Mouse (Mus musculus) forebrain, embryonic 14.5 days (tissue): ENCODE measurements at regions not wholly inside any gene's neighbourhood (a gene's known extent, or its start where the extent isn't known, plus 50 kb on each side); places are given as distances from the start of the nearest gene placed in this dataset.

ENCODE experiments used
- ATAC-seq: fragments of 200-750 bp; cut with Nextera tagmentation; 2 replicates; pipeline ENCODE4 v1.8.0; 2017; ENCODE audit warnings: mild to moderate bottlenecking, moderate library complexity
- DNase-seq: peaks from one replicate; pipeline ENCODE4 v3.0.0-alpha.2; 2015; ENCODE audit warnings: low spot score
- H3K27ac ChIP-seq: fragments of 300-500 bp; sonication (generic); 2 replicates; pipeline ENCODE4 v1.5.1; 2014; ENCODE audit warnings: low read depth, mild to moderate bottlenecking, control low read depth, low read length, moderate library complexity
- H3K27me3 ChIP-seq: fragments of 300-500 bp; sonication (generic); replicated peaks from 2 replicates; pipeline ENCODE4 v1.6.1; 2014; ENCODE audit warnings: low read length, control low read depth, mixed read lengths; ENCODE audit not compliant: control insufficient read depth, insufficient read depth
- H3K36me3 ChIP-seq: fragments of 300-500 bp; sonication (generic); 2 replicates; pipeline ENCODE4 v1.6.1; 2014; ENCODE audit warnings: low read length, control low read depth; ENCODE audit not compliant: control insufficient read depth, insufficient read depth
- H3K4me1 ChIP-seq: fragments of 300-500 bp; sonication (generic); 2 replicates; pipeline ENCODE4 v1.6.1; 2014; ENCODE audit warnings: antibody characterized with exemption, low read length, control low read depth; ENCODE audit not compliant: control insufficient read depth, insufficient read depth
- H3K4me2 ChIP-seq: fragments of 300-500 bp; sonication (generic); 2 replicates; pipeline ENCODE4 v1.6.1; 2014; ENCODE audit warnings: mild to moderate bottlenecking, control low read depth, low read length
- H3K4me3 ChIP-seq: fragments of 300-500 bp; sonication (generic); 2 replicates; pipeline ENCODE4 v1.5.1; 2014; ENCODE audit warnings: low read depth, low read length, control low read depth
- H3K9ac ChIP-seq: fragments of 300-500 bp; sonication (generic); 2 replicates; pipeline ENCODE4 v1.6.1; 2014; ENCODE audit warnings: mild to moderate bottlenecking, low read length, control low read depth, moderate library complexity
- H3K9me3 ChIP-seq: fragments of 300-500 bp; sonication (generic); replicated peaks from 2 replicates; pipeline ENCODE4 v1.6.1; 2016; ENCODE audit warnings: low read length, control low read depth, mixed read lengths; ENCODE audit not compliant: control insufficient read depth
- WGBS: fragments of 180-500 bp; shearing (Covaris S2); extraction: QIAGEN DNeasy Blood & Tissue Kit; methylation state at CpG from one replicate; pipeline ENCODE4 v1.1.7; 2014; 5-methylcytosine and 5-hydroxymethylcytosine counted together

DNA sequence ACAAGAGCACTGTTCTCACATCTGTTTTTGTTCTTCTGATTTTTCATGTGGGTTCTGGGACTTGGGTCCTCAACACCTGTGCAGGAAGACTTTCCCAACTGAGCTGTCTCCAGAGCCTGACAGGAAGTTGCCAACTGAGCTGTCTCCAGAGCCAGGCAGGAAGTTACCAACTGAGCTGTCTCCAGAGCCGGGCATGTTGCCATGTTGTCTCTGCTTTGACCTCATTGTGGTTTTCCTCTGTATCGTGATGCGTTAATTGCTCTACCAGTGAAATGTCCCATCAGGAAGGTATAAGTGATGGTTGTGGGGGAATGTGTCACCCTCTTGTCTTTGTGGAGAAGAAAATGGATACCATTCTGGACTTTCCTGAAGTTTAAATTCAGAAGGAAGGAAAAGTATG, 54.4 kb upstream of the Olfm4 start:
- H3K9ac ChIP-seq = no peak overlapping the region
- ATAC-seq (no peak), DNase-seq (no peak)
- no peak overlapping the region for H3K4me2 ChIP-seq
- H3K9me3 ChIP-seq = no peaks in the 10 kb centered on the region
- no peak overlapping the region for H3K4me3 ChIP-seq
- 82% methylated on average over 3 of the region's 3 CpGs for WGBS
- H3K27ac ChIP-seq = no peak overlapping the region
- no peaks in the 10 kb centered on the region for H3K36me3 ChIP-seq
- H3K4me1 ChIP-seq = no peaks in the 10 kb centered on the region
- no peaks in the 10 kb centered on the region for H3K27me3 ChIP-seq

GRCm38 (mm10) chr14:79927161-79927560, 56.7 kb upstream of the Olfm4 start:
- WGBS = 77% methylated on average over 1 of the region's 1 CpGs
- ATAC-seq = no peak

DNA sequence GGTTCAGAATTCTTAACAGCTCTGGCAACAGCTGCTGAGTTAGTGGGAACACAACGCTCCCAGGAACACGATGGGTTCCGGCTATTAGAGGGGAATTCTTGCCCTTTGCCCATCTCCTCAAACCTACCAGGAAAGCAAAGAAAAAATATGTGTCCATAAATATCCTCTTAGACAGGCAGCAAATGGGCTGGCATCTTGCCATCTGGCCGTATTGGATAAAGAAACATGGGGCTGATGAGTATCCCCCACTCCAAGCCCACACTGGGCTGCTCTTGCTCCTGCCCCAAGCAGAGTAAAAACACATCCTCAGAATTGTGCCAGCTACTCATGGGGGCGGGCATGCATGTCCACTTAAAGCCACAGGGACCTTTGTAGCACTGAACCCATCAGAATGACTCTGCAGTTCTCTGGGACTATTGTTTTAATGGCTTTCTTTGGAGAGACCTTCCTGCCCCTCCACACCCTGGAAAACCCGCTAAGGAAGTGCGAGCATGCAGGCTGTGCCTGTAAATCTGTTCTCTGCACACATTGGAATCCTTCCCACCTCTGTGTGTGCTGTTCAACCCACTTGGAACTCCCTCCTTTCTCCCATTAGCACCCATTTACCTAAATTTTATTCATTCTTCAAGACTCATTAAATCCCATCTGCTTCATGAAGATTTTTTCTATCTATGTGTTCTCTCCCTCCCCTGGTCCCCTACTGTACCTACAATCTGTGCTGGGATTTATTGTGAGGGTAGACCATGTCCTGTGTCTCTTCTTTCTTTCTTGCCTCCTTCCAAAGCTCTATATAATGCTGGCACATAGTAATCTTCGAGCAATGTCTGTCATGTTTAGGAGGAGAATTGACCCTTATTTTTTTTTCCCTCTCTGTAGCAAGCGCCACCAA, 66.7 kb upstream of the Olfm4 start:
- H3K36me3 ChIP-seq = no peaks in the 10 kb centered on the region
- peak overlapping the region; percentile 65 for H3K27ac ChIP-seq
- H3K9ac ChIP-seq = no peak overlapping the region
- no peak overlapping the region for H3K4me3 ChIP-seq
- no peak overlapping the region for H3K4me2 ChIP-seq
- H3K9me3 ChIP-seq = no peaks in the 10 kb centered on the region
- DNase-seq (peak; percentile 85), ATAC-seq (peak; percentile 88; the same call in 1 of the 2 replicates)
- 66% methylated on average over 9 of the region's 9 CpGs for WGBS
- H3K27me3 ChIP-seq = no peaks in the 10 kb centered on the region
- H3K4me1 ChIP-seq = peaks cover 6% of the 10 kb centered on the region; the same call in 1 of the 2 replicates

More at GRCm38 (mm10) chr14:79927161-79927560, 56.7 kb upstream of the Olfm4 start:
- Histone ChIP-seq H3K9me3 (no peaks in the 10 kb centered on the region), H3K9ac (no peak overlapping the region), H3K4me1 (no peaks in the 10 kb centered on the region), H3K36me3 (no peaks in the 10 kb centered on the region), H3K27ac (no peak overlapping the region), H3K4me2 (no peak overlapping the region), H3K4me3 (no peak overlapping the region), H3K27me3 (no peaks in the 10 kb centered on the region)
- no peak for DNase-seq

DNA sequence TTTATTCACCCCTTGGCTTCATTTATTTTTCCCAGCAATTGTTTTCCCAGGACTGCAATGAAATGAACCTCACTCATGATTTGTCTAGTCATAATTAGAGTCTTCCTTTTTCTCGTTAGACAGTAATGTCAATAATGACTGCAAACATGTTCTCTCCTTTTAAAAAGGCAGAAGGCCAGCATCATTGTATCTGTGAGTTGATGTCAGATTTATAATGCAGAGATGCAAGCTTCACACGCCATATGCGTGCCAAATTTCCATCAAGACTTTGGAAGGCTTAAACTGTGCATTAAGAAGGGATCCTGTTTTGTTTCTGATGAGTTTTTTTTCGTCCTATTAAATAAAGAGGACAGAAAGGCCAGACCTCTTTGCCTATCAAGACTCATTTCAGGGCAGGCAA, 68.9 kb upstream of the Olfm4 start:
- Histone ChIP-seq H3K4me2 (no peak overlapping the region), H3K9me3 (no peaks in the 10 kb centered on the region), H3K36me3 (no peaks in the 10 kb centered on the region), H3K9ac (no peak overlapping the region), H3K4me1 (peaks cover 6% of the 10 kb centered on the region; the same call in 1 of the 2 replicates), H3K4me3 (no peak overlapping the region), H3K27ac (peak overlapping the region; percentile 27; the same call in 1 of the 2 replicates), H3K27me3 (no peaks in the 10 kb centered on the region)
- 28% methylated on average over 4 of the region's 4 CpGs for WGBS
- ATAC-seq = peak; percentile 51; the same call in 1 of the 2 replicates
- DNase-seq = peak; percentile 79

DNA sequence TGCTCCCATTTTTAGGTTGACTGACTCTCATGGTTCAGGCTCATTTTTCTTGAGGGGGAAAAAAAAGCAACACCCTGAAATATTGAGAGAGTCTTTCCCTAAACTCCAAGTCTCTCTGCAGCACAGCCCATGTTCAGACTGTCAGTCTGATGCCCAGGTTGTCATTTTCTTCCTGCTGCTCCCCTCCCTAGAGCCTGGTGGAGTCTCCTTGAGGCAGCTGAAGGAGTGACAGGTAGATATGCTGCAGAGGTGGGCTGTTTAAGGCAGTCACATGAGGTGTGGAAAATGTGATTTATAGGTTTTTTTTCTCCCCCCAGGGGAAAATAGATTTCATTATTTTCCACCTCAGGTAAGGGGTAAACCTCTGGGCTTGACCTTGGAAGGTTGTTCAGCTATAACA, 70.6 kb upstream of the Olfm4 start:
- H3K36me3 ChIP-seq = no peaks in the 10 kb centered on the region
- ATAC-seq = no peak
- DNase-seq = no peak
- peaks cover 9% of the 10 kb centered on the region; the same call in 1 of the 2 replicates for H3K4me1 ChIP-seq
- no peaks in the 10 kb centered on the region for H3K9me3 ChIP-seq
- no peak overlapping the region for H3K9ac ChIP-seq
- H3K27me3 ChIP-seq = no peaks in the 10 kb centered on the region
- H3K4me3 ChIP-seq = no peak overlapping the region
- H3K27ac ChIP-seq = no peak overlapping the region
- H3K4me2 ChIP-seq = no peak overlapping the region

DNA sequence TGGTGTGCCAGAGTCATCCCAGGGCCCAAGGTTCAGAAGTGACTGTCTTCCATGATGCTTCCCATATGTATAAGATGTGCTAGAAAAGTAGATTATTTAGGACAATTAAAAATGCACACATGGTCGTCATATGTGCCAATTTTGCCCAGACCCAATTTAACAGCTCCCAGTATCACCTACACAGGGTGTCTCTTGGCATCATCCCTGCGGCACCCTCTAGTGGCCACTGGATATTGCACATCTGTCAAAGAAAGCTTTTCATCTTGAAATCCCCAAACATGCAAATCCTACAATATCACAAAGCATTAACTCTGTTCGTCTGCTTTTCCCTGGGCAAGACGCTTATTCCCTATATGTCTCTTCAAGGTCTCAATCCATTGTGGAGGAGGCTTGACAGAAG, 71.3 kb upstream of the Olfm4 start:
- no peaks in the 10 kb centered on the region for H3K9me3 ChIP-seq
- no peak overlapping the region for H3K4me3 ChIP-seq
- no peak overlapping the region for H3K27ac ChIP-seq
- DNase-seq (peak; percentile 75), ATAC-seq (no peak)
- H3K4me2 ChIP-seq = no peak overlapping the region
- H3K27me3 ChIP-seq = no peaks in the 10 kb centered on the region
- 29% methylated on average over 4 of the region's 4 CpGs for WGBS
- no peak overlapping the region for H3K9ac ChIP-seq
- H3K36me3 ChIP-seq = no peaks in the 10 kb centered on the region
- peaks cover 9% of the 10 kb centered on the region; the same call in 1 of the 2 replicates for H3K4me1 ChIP-seq

- no peaks in the 10 kb centered on the region for H3K27me3 ChIP-seq
- no peak overlapping the region for H3K4me2 ChIP-seq
- 60% methylated on average over 4 of the region's 4 CpGs for WGBS
- H3K9me3 ChIP-seq = no peaks in the 10 kb centered on the region
- DNase-seq (no peak), ATAC-seq (no peak)
- H3K9ac ChIP-seq = no peak overlapping the region
- no peak overlapping the region for H3K27ac ChIP-seq
- H3K4me3 ChIP-seq = no peak overlapping the region
- H3K36me3 ChIP-seq = no peaks in the 10 kb centered on the region
- peaks cover 11% of the 10 kb centered on the region; the same call in 1 of the 2 replicates for H3K4me1 ChIP-seq
These were observed 76.1 kb upstream of the Olfm4 start for GRCm38 (mm10) chr14:79907761-79908160.

GRCm38 (mm10) chr14:79905574-79905973, 78.3 kb upstream of the Olfm4 start:
- peaks cover 14% of the 10 kb centered on the region; the same call in 1 of the 2 replicates for H3K4me1 ChIP-seq
- H3K27me3 ChIP-seq = no peaks in the 10 kb centered on the region
- no peaks in the 10 kb centered on the region for H3K9me3 ChIP-seq
- ATAC-seq = peak; percentile 78
- H3K9ac ChIP-seq = no peak overlapping the region
- no peaks in the 10 kb centered on the region for H3K36me3 ChIP-seq
- DNase-seq = peak; percentile 77
- WGBS = 15% methylated on average over 2 of the region's 2 CpGs
- H3K4me2 ChIP-seq = no peak overlapping the region
- H3K4me3 ChIP-seq = no peak overlapping the region
- no peak overlapping the region for H3K27ac ChIP-seq

DNA sequence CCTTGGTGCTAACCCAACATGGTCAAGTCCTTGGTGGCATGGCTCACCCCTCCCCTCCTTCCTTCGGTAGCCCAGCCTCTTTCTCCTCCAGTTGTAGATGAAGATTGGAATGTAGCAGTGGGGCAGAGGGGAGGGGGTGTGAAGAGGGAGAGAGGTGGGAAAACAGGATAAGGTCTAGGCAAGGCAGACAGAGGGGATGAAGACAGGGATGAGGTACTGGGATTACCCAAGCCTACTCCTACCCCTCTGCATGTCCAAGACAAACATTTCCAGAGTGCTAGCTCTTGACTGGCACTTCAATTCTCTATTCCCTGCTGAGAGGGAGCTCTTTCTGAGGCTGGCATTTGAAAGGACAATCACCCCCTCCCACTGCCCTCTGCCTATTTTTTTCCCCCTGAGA, 81.5 kb upstream of the Olfm4 start:
- H3K36me3 ChIP-seq = no peaks in the 10 kb centered on the region
- H3K9me3 ChIP-seq = no peaks in the 10 kb centered on the region
- no peak overlapping the region for H3K4me2 ChIP-seq
- DNase-seq = no peak
- H3K27ac ChIP-seq = no peak overlapping the region
- no peaks in the 10 kb centered on the region for H3K27me3 ChIP-seq
- H3K4me3 ChIP-seq = no peak overlapping the region
- H3K4me1 ChIP-seq = peaks cover 17% of the 10 kb centered on the region
- 28% methylated on average over 1 of the region's 1 CpGs for WGBS
- ATAC-seq = 0 out of 2 replicates have a peak, but pooled peaks have one; percentile 18
- no peak overlapping the region for H3K9ac ChIP-seq
